Comparison of ENCODE assay signal across 9 mouse cellular contexts in the genomic region with DNA sequence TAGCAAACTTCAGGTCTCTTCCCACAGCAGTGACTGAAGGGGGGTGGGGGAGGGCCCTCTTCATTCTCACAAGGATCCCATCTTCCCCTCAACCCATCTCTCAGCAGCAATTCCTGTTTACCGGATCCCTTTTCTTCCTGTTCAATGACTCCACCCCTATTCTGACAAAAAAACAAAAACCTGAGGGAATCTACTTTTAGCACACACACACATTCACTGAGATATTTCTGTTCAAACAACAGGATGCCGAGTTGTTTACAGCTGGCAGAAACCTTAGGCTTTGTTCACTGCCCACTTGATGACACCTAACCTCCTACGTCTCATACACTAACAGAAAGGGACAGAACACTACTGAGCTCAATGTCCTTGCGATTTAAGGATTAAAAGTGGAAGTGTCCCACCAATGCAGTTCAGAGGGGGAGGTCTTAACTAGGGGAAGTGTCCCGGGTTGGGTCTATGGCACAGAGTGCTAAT. TPM values are rescaled to one million over a fixed set of nuclear protein-coding genes. Genes with fewer than 3 reads are reported as not detected.
DNase-seq lines count a peak whose midpoint lies in the region; ATAC-seq and TF ChIP-seq lines count a peak whose summit lies in the region.
"Had no signal": no experiment of that assay in that cellular context is flagged by ENCODE, and none has a peak within 500 bp of the region (broad histone marks: within the 10 kb centered on the region; RNA-seq: fewer than 3 reads in every experiment).

No protein-coding gene starts in this region.

- peaks cover 15% of the 10 kb centered on the region for H3K4me1 ChIP-seq in embryonic facial prominence, embryonic 13.5 days
- H3K4me1 ChIP-seq in embryonic facial prominence, embryonic 10.5 days, result peaks cover 17% of the 10 kb centered on the region
- no peaks in the 10 kb centered on the region for H3K4me1 ChIP-seq in lung, embryonic 14.5 days (ENCODE audit: insufficient read depth)
- peaks cover 14% of the 10 kb centered on the region for H3K4me1 ChIP-seq in liver, postnatal 0 days (ENCODE audit: insufficient read depth)
- H3K4me1 ChIP-seq in stomach, embryonic 16.5 days (ENCODE audit: control insufficient read depth, insufficient read depth, low read length), result 0 out of 2 replicates have a peak, but pooled peaks cover 2% of the 10 kb centered on the region

- H3K27me3 ChIP-seq in embryonic facial prominence, embryonic 13.5 days, result no peaks in the 10 kb centered on the region
- H3K27me3 ChIP-seq in embryonic facial prominence, embryonic 10.5 days (replicated peaks; ENCODE audit: low read depth, poor library complexity, severe bottlenecking), result no peaks in the 10 kb centered on the region
- no peaks in the 10 kb centered on the region for H3K27me3 ChIP-seq in lung, embryonic 14.5 days (ENCODE audit: insufficient read depth, low read length)
- no peaks in the 10 kb centered on the region for H3K27me3 ChIP-seq in liver, postnatal 0 days (ENCODE audit: insufficient read depth, low read length)
- no peaks in the 10 kb centered on the region for H3K27me3 ChIP-seq in stomach, embryonic 16.5 days (ENCODE audit: control insufficient read depth, insufficient read depth, low read length)
- H3K27me3 ChIP-seq: megakaryocyte, embryonic 14.5 days had no signal

- 54% methylated on average over 5 of the region's 5 CpGs for whole genome bisulfite sequencing in embryonic facial prominence, embryonic 13.5 days
- 49% methylated on average over 5 of the region's 5 CpGs for WGBS in embryonic facial prominence, embryonic 10.5 days
- WGBS in lung, embryonic 14.5 days, result 48% methylated on average over 5 of the region's 5 CpGs
- WGBS in liver, postnatal 0 days (ENCODE audit: insufficient replicate concordance), result 18% methylated on average over 5 of the region's 5 CpGs
- 48% methylated on average over 5 of the region's 5 CpGs for WGBS in stomach, embryonic 16.5 days

- DNase-seq in embryonic facial prominence, embryonic 10.5 days (ENCODE audit: low spot score), result no peak
- peak; percentile 40 for DNase-seq in lung, embryonic 14.5 days
- no peak for DNase-seq in lung, postnatal 14 days
- no peak for DNase-seq in liver, postnatal 0 days
- DNase-seq in right cerebral cortex, adult 2 months (ENCODE audit: low spot score in 2 of 2), result no peak
- no peak for DNase-seq in retina, embryonic 14.5 days (ENCODE audit: low spot score)

- H3K27ac ChIP-seq in embryonic facial prominence, embryonic 13.5 days, result 0 out of 2 replicates have a peak overlapping the region, but pooled peaks have one; percentile 7
- H3K27ac ChIP-seq in embryonic facial prominence, embryonic 10.5 days (replicated peaks), result no peak overlapping the region
- peak overlapping the region; percentile 15; the same call in 1 of the 2 replicates for H3K27ac ChIP-seq in lung, embryonic 14.5 days (ENCODE audit: low read depth)
- peak overlapping the region; percentile 44; the same call in 1 of the 2 replicates for H3K27ac ChIP-seq in liver, postnatal 0 days (ENCODE audit: low read depth)
- H3K27ac ChIP-seq in stomach, embryonic 16.5 days (ENCODE audit: low read length), result peak overlapping the region; percentile 18; the same call in 1 of the 2 replicates

- H3K36me3 ChIP-seq in embryonic facial prominence, embryonic 13.5 days, result 0 out of 2 replicates have a peak, but pooled peaks cover 2% of the 10 kb centered on the region
- H3K36me3 ChIP-seq in embryonic facial prominence, embryonic 10.5 days (replicated peaks), result no peaks in the 10 kb centered on the region
- H3K36me3 ChIP-seq in lung, embryonic 14.5 days (ENCODE audit: insufficient read depth), result no peaks in the 10 kb centered on the region
- H3K36me3 ChIP-seq in liver, postnatal 0 days (replicated peaks; ENCODE audit: insufficient read depth, low read length), result no peaks in the 10 kb centered on the region
- no peaks in the 10 kb centered on the region for H3K36me3 ChIP-seq in stomach, embryonic 16.5 days (ENCODE audit: control insufficient read depth, insufficient read depth, low read length)

- no peak for TF ChIP-seq CTCF in lung, embryonic 14.5 days (IDR thresholded peaks at IDR 0.05; ENCODE audit: low read depth)
- no peak for TF ChIP-seq CTCF in liver, postnatal 0 days (IDR thresholded peaks at IDR 0.05; ENCODE audit: low read depth)

- no peaks in the 10 kb centered on the region for H3K9me3 ChIP-seq in embryonic facial prominence, embryonic 13.5 days
- 0 out of 2 replicates have a peak, but pooled peaks cover 4% of the 10 kb centered on the region for H3K9me3 ChIP-seq in embryonic facial prominence, embryonic 10.5 days
- H3K9me3 ChIP-seq in lung, embryonic 14.5 days (ENCODE audit: low read depth, low read length), result no peaks in the 10 kb centered on the region
- no peaks in the 10 kb centered on the region for H3K9me3 ChIP-seq in liver, postnatal 0 days (ENCODE audit: low read length)
- H3K9me3 ChIP-seq in stomach, embryonic 16.5 days (replicated peaks; ENCODE audit: control insufficient read depth, low read length), result 0 out of 2 replicates have a peak, but pooled peaks cover 5% of the 10 kb centered on the region
- H3K9me3 ChIP-seq: megakaryocyte, embryonic 14.5 days had no signal

- no peak for TF ChIP-seq EP300 in liver, postnatal 0 days (IDR thresholded peaks at IDR 0.05; ENCODE audit: low read depth)

- no peak overlapping the region for H3K4me3 ChIP-seq in embryonic facial prominence, embryonic 13.5 days
- no peak overlapping the region for H3K4me3 ChIP-seq in embryonic facial prominence, embryonic 10.5 days
- no peak overlapping the region for H3K4me3 ChIP-seq in lung, embryonic 14.5 days (ENCODE audit: low read depth, low read length)
- H3K4me3 ChIP-seq in liver, postnatal 0 days (ENCODE audit: low read depth, low read length), result no peak overlapping the region
- no peak overlapping the region for H3K4me3 ChIP-seq in stomach, embryonic 16.5 days (replicated peaks; ENCODE audit: low read length)

- no peak for ATAC-seq in embryonic facial prominence, embryonic 13.5 days (ENCODE audit: insufficient number of reproducible peaks, insufficient read depth, low FRiP score, low TSS enrichment, low read depth)
- ATAC-seq in lung, embryonic 14.5 days (ENCODE audit: insufficient read depth), result peak; percentile 35; the same call in 1 of the 2 replicates
- ATAC-seq in liver, postnatal 0 days, result peak; percentile 55
- ATAC-seq in stomach, embryonic 16.5 days (ENCODE audit: insufficient read depth, low FRiP score), result no peak

- no peak overlapping the region for H3K9ac ChIP-seq in embryonic facial prominence, embryonic 13.5 days
- no peak overlapping the region for H3K9ac ChIP-seq in lung, embryonic 14.5 days
- no peak overlapping the region for H3K9ac ChIP-seq in liver, postnatal 0 days (replicated peaks)
- H3K9ac ChIP-seq in stomach, embryonic 16.5 days (ENCODE audit: low read length), result no peak overlapping the region

- H3K4me2 ChIP-seq in embryonic facial prominence, embryonic 13.5 days, result no peak overlapping the region
- H3K4me2 ChIP-seq in lung, embryonic 14.5 days, result peak overlapping the region; percentile 15; the same call in 1 of the 2 replicates
- H3K4me2 ChIP-seq in liver, postnatal 0 days (ENCODE audit: low read depth, low read length), result peak overlapping the region; percentile 34
- H3K4me2 ChIP-seq in stomach, embryonic 16.5 days (ENCODE audit: low read depth, low read length), result no peak overlapping the region

RNA-seq across cellular contexts. Expression of gene Rapgef2, which starts 33.4 kb away (rescaled TPM):
- polyA plus RNA-seq in embryonic facial prominence, embryonic 13.5 days (2015; fragmentation: Nextera tagmentation; extraction: Ambion mirVana), result 8.9 and 9.2 TPM in 2 replicates
- 5.0 and 5.8 TPM in 2 replicates for polyA plus RNA-seq in embryonic facial prominence, embryonic 10.5 days (2016; fragmentation: Nextera tagmentation; extraction: Ambion mirVana)
- 8.7 and 10.1 TPM in 2 replicates for polyA plus RNA-seq in lung, embryonic 14.5 days (2014; fragmentation: Nextera tagmentation; extraction: Ambion mirVana)
- 1.8 TPM in 2 replicates for polyA plus RNA-seq in liver, postnatal 0 days (2015; fragmentation: Nextera tagmentation; extraction: Ambion mirVana)
- 4.2 and 4.4 TPM in 2 replicates for polyA plus RNA-seq in stomach, embryonic 16.5 days (2015; fragmentation: Nextera tagmentation; extraction: Ambion mirVana)

Comparison
In these comparisons a context has a peak if more than half of its experiments do, and no peak if none do; other contexts are left out.
1. ATAC-seq: peak in lung, embryonic 14.5 days (single experiment) and liver, postnatal 0 days (single experiment); none in embryonic facial prominence, embryonic 13.5 days (single experiment) and stomach, embryonic 16.5 days (single experiment).
2. H3K4me2 ChIP-seq: peak in lung, embryonic 14.5 days (single experiment) and liver, postnatal 0 days (single experiment); none in embryonic facial prominence, embryonic 13.5 days (single experiment) and stomach, embryonic 16.5 days (single experiment).